Mouse (Mus musculus): ENCODE measurements around the gene Galnt2. TPM values are rescaled to one million over a fixed set of nuclear protein-coding genes. Genes with fewer than 3 reads are reported as not detected.

Gene Galnt2
- total RNA-seq (2012; rRNA removed) (23.6 and 25.9 TPM in 2 replicates), total RNA-seq (2014; rRNA removed) (18.6 and 23.2 TPM in 2 replicates), polyA plus RNA-seq (2012; ENCODE audit: insufficient read length, low read depth) (21.9 and 27.3 TPM in 2 replicates)

DNA sequence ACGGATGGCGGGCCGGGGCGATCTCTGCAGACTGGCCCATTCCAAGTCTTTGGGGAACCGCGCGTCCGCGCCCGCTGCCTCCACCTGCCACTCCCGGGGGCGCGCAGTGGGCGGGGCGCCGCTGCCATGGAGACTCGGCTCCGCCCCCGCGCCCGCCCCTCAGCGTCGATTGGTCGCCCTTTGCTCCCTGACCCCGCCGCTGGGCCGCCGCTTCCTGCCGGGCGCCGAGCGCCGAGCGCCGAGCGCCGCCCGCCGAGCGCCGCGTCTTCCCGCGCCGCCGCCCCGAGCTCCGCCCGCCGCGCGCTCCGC is at the start of gene Galnt2:
Galnt2 (plus strand) TSS at position 216 of the 309 bp plus-strand sequence.
- Histone ChIP-seq H3K36me3 (replicated peaks in 1 of 2; ENCODE audit: control insufficient read depth in 1 of 2, insufficient read depth in 1 of 2, low read length in 1 of 2) (peaks cover 0 to 12% of the 10 kb centered on the region in 2 experiments), H3K4me1 (ENCODE audit: control insufficient read depth in 1 of 2, insufficient read depth in 2 of 2) (peaks cover 11 to 39% of the 10 kb centered on the region in 2 experiments), H3K9me3 (replicated peaks; ENCODE audit: low read length) (no peaks in the 10 kb centered on the region), H3K27me3 (replicated peaks) (no peaks in the 10 kb centered on the region), H3K4me2 (ENCODE audit: insufficient read depth, low read depth, poor library complexity, severe bottlenecking) (peak within 1 kb of the TSS; percentile 72), H3K27ac (ENCODE audit: insufficient read depth, low read depth) (no peak within 1 kb of the TSS), H3K79me2 (replicated peaks; ENCODE audit: control insufficient read depth, extremely low read depth, insufficient read depth, poor library complexity, severe bottlenecking) (peaks cover 4% of the 10 kb centered on the region; the same call in 1 of the 2 replicates), H3K4me3 (replicated peaks in 1 of 3; ENCODE audit: low read depth in 2 of 3, low read length in 2 of 3, poor library complexity in 1 of 3) (peak within 1 kb of the TSS; percentile 68 to 92 (median 69)), H3K9ac (ENCODE audit: insufficient read depth, low read depth) (peak within 1 kb of the TSS; percentile 54)
- DNase-seq (ENCODE audit: extremely low read depth), result peak; percentile 73
- TF ChIP-seq ELF1 (IDR thresholded peaks at IDR 0.05; ENCODE audit: low read depth, low read length) (peak; percentile 61; the same call in 1 of the 2 replicates), MAX (IDR thresholded peaks at IDR 0.05; ENCODE audit: low read length) (no peak), USF2 (conservative IDR thresholded peaks at IDR 0.05; ENCODE audit: low read depth, low read length) (no peak)
- dilution Hi-C loops (cut with MboI; ENCODE audit: extremely low pct_ligation_motif_present, extremely low pct_unique_long_range_greater_than_20kb, low sequenced_read_pairs) (no loop called here), in situ Hi-C loops (cut with MboI; ENCODE audit: low pct_ligation_motif_present, low pct_unique_long_range_greater_than_20kb, low sequenced_read_pairs) (loop anchor here (5.0 kb wide), 1 partner anchor 46 kb away; no protein-coding TSS in a partner anchor)

DNA sequence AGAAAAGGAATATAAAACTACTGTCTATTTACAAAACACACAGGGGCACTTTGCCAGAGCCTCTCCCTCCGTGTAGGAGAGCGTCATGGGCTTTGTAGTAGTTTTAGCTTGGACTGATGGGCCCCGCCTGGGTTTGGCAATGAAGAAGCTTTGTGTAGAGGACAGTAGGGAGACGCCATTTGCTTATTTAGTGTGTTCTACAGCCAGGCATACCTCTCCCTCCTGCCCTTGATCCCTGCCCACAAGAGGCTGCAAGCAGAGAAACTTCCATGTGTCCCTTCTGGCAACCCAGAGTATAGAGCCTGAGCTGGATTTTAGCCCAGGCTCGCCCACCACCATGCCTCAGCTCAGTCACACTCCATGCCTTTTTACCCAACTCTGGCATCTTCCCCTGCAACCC is 49.4 kb upstream of the Galnt2 start:
- peaks cover 7% of the 10 kb centered on the region for H3K9me3 ChIP-seq (replicated peaks; ENCODE audit: low read length)
- TF ChIP-seq JUN (IDR thresholded peaks at IDR 0.05; ENCODE audit: insufficient read depth, low read depth, low read length) (no peak), JUND (conservative IDR thresholded peaks at IDR 0.05; ENCODE audit: low read depth, low read length) (no peak), MAZ (IDR thresholded peaks at IDR 0.05; ENCODE audit: low read depth, low read length) (no peak), CTCF (conservative IDR thresholded peaks at IDR 0.05 in 1 of 2, IDR thresholded peaks at IDR 0.05 in 1 of 2; ENCODE audit: low read depth in 2 of 2, low read length in 2 of 2) (no peak)
- no peak overlapping the region for H3K9ac ChIP-seq (ENCODE audit: insufficient read depth, low read depth)
- no peaks in the 10 kb centered on the region for H3K27me3 ChIP-seq (replicated peaks)
- no peak for DNase-seq (ENCODE audit: extremely low read depth)
- peaks cover 21 to 32% of the 10 kb centered on the region in 2 experiments for H3K4me1 ChIP-seq (ENCODE audit: control insufficient read depth in 1 of 2, insufficient read depth in 2 of 2)
- no peak overlapping the region for H3K4me3 ChIP-seq (replicated peaks in 1 of 3; ENCODE audit: low read depth in 2 of 3, low read length in 2 of 3, poor library complexity in 1 of 3)
- no peaks in the 10 kb centered on the region for H3K79me2 ChIP-seq (replicated peaks; ENCODE audit: control insufficient read depth, extremely low read depth, insufficient read depth, poor library complexity, severe bottlenecking)
- no peak overlapping the region for H3K4me2 ChIP-seq (ENCODE audit: insufficient read depth, low read depth, poor library complexity, severe bottlenecking)
- dilution Hi-C loops (cut with MboI; ENCODE audit: extremely low pct_ligation_motif_present, extremely low pct_unique_long_range_greater_than_20kb, low sequenced_read_pairs) (no loop called here), in situ Hi-C loops (cut with MboI; ENCODE audit: low pct_ligation_motif_present, low pct_unique_long_range_greater_than_20kb, low sequenced_read_pairs) (no loop called here)
- no peak overlapping the region for H3K27ac ChIP-seq (ENCODE audit: insufficient read depth, low read depth)
- no peaks in the 10 kb centered on the region for H3K36me3 ChIP-seq (replicated peaks in 1 of 2; ENCODE audit: control insufficient read depth in 1 of 2, insufficient read depth in 1 of 2, low read length in 1 of 2)

DNA sequence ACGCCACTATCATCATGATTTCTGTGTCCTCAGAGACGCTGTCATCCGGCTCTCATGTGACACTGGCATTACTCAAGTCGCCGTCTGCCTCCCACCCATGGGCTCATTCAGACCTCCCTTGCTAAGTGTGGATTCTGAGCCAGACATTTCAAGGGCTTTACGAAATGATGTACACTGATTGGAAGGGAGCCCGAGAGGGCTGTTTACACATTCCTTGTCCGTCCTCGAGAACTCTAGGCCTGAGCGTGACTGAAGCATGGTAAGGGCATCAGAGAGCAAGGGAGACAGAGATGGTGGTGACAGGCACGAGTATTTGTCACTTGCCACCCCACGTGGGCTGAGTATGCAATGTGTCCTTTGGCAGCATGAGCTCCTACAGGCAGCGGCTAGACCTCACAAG is 49.0 kb upstream of the Galnt2 start:
- Histone ChIP-seq H3K9me3 (replicated peaks; ENCODE audit: low read length) (peaks cover 2% of the 10 kb centered on the region), H3K36me3 (replicated peaks in 1 of 2; ENCODE audit: control insufficient read depth in 1 of 2, insufficient read depth in 1 of 2, low read length in 1 of 2) (no peaks in the 10 kb centered on the region), H3K79me2 (replicated peaks; ENCODE audit: control insufficient read depth, extremely low read depth, insufficient read depth, poor library complexity, severe bottlenecking) (no peaks in the 10 kb centered on the region), H3K4me3 (replicated peaks in 1 of 3; ENCODE audit: low read depth in 2 of 3, low read length in 2 of 3, poor library complexity in 1 of 3) (no peak overlapping the region), H3K4me1 (ENCODE audit: control insufficient read depth in 1 of 2, insufficient read depth in 2 of 2) (peaks cover 21 to 32% of the 10 kb centered on the region in 2 experiments), H3K27ac (ENCODE audit: insufficient read depth, low read depth) (no peak overlapping the region), H3K9ac (ENCODE audit: insufficient read depth, low read depth) (no peak overlapping the region), H3K4me2 (ENCODE audit: insufficient read depth, low read depth, poor library complexity, severe bottlenecking) (no peak overlapping the region), H3K27me3 (replicated peaks) (no peaks in the 10 kb centered on the region)
- TF ChIP-seq CTCF (conservative IDR thresholded peaks at IDR 0.05 in 1 of 2, IDR thresholded peaks at IDR 0.05 in 1 of 2; ENCODE audit: low read depth in 2 of 2, low read length in 2 of 2), result no peak
- no peak for TF ChIP-seq EP300 (IDR thresholded peaks at IDR 0.05; ENCODE audit: low read length)
- no peak for TF ChIP-seq CHD1 (IDR thresholded peaks at IDR 0.05; ENCODE audit: low read depth, low read length)
- TF ChIP-seq USF2 (conservative IDR thresholded peaks at IDR 0.05; ENCODE audit: low read depth, low read length), result no peak
- TF ChIP-seq MEF2A (IDR thresholded peaks at IDR 0.05; ENCODE audit: borderline replicate concordance, low read depth, low read length), result no peak
- TF ChIP-seq BHLHE40 (IDR thresholded peaks at IDR 0.05; ENCODE audit: low read depth, low read length), result no peak
- no peak for TF ChIP-seq ZC3H11A (IDR thresholded peaks at IDR 0.05; ENCODE audit: low read depth, low read length)
- TF ChIP-seq MAX (IDR thresholded peaks at IDR 0.05; ENCODE audit: low read length), result no peak
- no peak for TF ChIP-seq POLR2AphosphoS2 (IDR thresholded peaks at IDR 0.05; ENCODE audit: low read depth, low read length)
- no peak for TF ChIP-seq CHD2 (IDR thresholded peaks at IDR 0.05; ENCODE audit: low read length)
- no peak for DNase-seq (ENCODE audit: extremely low read depth)
- dilution Hi-C loops (cut with MboI; ENCODE audit: extremely low pct_ligation_motif_present, extremely low pct_unique_long_range_greater_than_20kb, low sequenced_read_pairs), result no loop called here
- in situ Hi-C loops (cut with MboI; ENCODE audit: low pct_ligation_motif_present, low pct_unique_long_range_greater_than_20kb, low sequenced_read_pairs), result no loop called here

All from CH12.LX (cell line).